Mouse (Mus musculus) ES-Bruce4 (cell line): ENCODE measurements around the gene Fbxo28. TPM values are rescaled to one million over a fixed set of nuclear protein-coding genes. Genes with fewer than 3 reads are reported as not detected.

Experiments
- H3K27ac ChIP-seq: 2 replicates; pipeline ENCODE4 v1.5.1; 2012; ENCODE audit warnings: low read length, inconsistent platforms; ENCODE audit not compliant: insufficient read depth
- H3K27me3 ChIP-seq: 2 replicates; pipeline ENCODE4 v1.6.1; 2012; ENCODE audit warnings: mild to moderate bottlenecking, low read length, inconsistent platforms; ENCODE audit not compliant: control insufficient read depth, poor library complexity, insufficient read depth, severe bottlenecking
- H3K36me3 ChIP-seq: 2 replicates; pipeline ENCODE4 v1.6.1; 2012; ENCODE audit warnings: inconsistent platforms, mild to moderate bottlenecking, low read length, moderate library complexity; ENCODE audit not compliant: control insufficient read depth, poor library complexity, insufficient read depth, severe bottlenecking
- H3K4me1 ChIP-seq: one replicate; pipeline ENCODE4 v1.8.1; 2011; ENCODE audit warnings: low read length; ENCODE audit not compliant: control insufficient read depth, insufficient read depth
- H3K4me3 ChIP-seq: 2 replicates; pipeline ENCODE4 v1.5.1; 2011; ENCODE audit warnings: low read depth, mild to moderate bottlenecking, low read length
- H3K9ac ChIP-seq: 2 replicates; pipeline ENCODE4 v1.6.1; 2012; ENCODE audit warnings: low read depth, mild to moderate bottlenecking, inconsistent platforms; ENCODE audit not compliant: poor library complexity, severe bottlenecking
- H3K9me3 ChIP-seq: replicated peaks from 2 replicates; pipeline ENCODE4 v1.6.1; 2012; ENCODE audit warnings: mild to moderate bottlenecking, low read length, inconsistent platforms; ENCODE audit not compliant: control insufficient read depth, poor library complexity, insufficient read depth, severe bottlenecking
- CTCF ChIP-seq: IDR thresholded peaks from one replicate; pipeline ENCODE4 v1.8.1; 2011; ENCODE audit warnings: low read depth, low read length
- EP300 ChIP-seq: IDR thresholded peaks from 2 replicates; pipeline ENCODE4 v1.6.1; 2011; ENCODE audit warnings: low read depth, low read length; ENCODE audit not compliant: insufficient read depth
- POLR2A ChIP-seq: IDR thresholded peaks from one replicate; pipeline ENCODE4 v1.8.1; 2011; ENCODE audit warnings: low read length; ENCODE audit not compliant: insufficient read depth
- polyA plus RNA-seq: library from polyadenylated mRNA; stranded (reverse); fragments of >200 nt; gene quantifications from 2 replicates; pipeline ENCODE4 v1.2.4, GENCODE M21; 2011; ENCODE audit warnings: low read depth; ENCODE audit not compliant: missing spikeins, insufficient read depth, insufficient read length

Gene Fbxo28
- polyA plus RNA-seq, 1 experiment, result 32.9 TPM

DNA sequence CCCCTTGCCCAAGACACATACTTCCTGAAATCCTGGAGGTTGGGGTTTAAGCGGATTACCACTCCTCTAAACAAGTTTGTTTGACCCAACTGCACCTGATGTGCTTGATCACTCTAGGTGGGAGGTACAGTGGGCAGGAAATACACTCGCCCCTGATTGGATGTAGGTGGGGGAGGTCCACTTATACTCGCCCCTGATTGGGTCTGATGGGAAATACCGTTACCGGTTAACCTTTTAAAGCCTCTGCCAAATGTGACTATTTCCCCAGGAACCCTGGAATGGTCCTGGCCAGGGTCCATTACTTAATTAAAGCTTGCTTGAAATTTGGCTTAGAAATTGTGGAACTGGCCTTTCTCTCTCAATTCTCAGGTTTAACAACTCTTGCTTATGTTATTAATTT lies 70.3 kb downstream of the Fbxo28 start:
- TF ChIP-seq POLR2A (no peak), CTCF (no peak), EP300 (no peak)
- H3K36me3 ChIP-seq, result peaks cover 4% of the 10 kb centered on the region
- H3K27me3 ChIP-seq, result no peaks in the 10 kb centered on the region
- H3K9me3 ChIP-seq, result no peaks in the 10 kb centered on the region
- H3K27ac ChIP-seq, result peak overlapping the region; percentile 51
- no peak overlapping the region for H3K4me3 ChIP-seq
- peak overlapping the region; percentile 20; the same call in 1 of the 2 replicates for H3K9ac ChIP-seq
- peaks cover 1% of the 10 kb centered on the region for H3K4me1 ChIP-seq

DNA sequence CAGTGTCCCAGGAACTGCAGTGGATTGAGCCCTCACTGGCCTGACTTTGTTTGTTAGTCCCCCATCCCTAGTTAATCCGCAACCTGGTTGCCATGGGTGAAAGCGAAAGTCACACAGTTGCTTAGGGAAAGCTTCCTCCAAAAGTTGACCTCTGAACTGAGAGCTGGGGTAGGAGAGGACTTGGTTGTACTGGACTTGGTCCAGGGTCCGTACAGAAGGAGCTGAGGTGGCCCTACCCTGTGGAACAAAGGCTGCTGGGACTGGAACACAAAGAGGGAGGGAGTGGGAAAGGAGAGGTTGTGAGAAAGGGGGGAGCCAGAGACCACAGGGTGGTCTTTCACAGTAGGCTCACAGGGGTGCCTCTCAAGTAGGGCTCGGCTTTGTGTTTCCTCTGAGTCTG lies 73.1 kb downstream of the Fbxo28 start:
- TF ChIP-seq EP300 (no peak), POLR2A (no peak), CTCF (no peak)
- Histone ChIP-seq H3K9me3 (no peaks in the 10 kb centered on the region), H3K27ac (no peak overlapping the region), H3K9ac (no peak overlapping the region), H3K4me3 (no peak overlapping the region), H3K4me1 (peaks cover 1% of the 10 kb centered on the region), H3K36me3 (no peaks in the 10 kb centered on the region; the same call in 1 of the 2 replicates), H3K27me3 (no peaks in the 10 kb centered on the region)

DNA sequence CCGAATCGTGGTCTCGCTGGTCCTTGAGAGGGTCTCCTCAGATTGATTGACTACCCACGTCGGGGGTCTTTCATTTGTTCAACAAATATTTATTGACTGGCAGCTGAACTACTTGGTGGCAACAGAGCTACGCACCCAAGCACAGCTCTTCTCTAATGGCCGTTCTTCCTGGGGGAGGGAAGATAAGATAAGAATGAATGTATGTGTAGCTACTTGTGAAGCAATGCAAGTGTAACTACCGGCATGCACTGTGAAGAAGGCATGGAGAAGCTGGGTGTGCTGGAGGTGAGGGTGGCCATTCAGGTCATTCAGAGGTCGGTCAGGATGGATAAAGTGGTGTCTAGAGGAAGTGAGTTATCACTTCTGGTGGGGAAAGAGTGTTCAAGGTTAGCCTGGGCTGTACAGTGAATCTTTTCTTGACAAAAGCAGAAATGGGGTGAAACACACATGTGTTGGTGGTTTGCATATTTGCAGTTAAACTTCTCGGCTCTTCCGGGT lies 75.4 kb downstream of the Fbxo28 start:
- Histone ChIP-seq H3K4me1 (peaks cover 1% of the 10 kb centered on the region), H3K4me3 (no peak overlapping the region), H3K27ac (no peak overlapping the region), H3K36me3 (no peaks in the 10 kb centered on the region), H3K9ac (no peak overlapping the region), H3K27me3 (no peaks in the 10 kb centered on the region), H3K9me3 (no peaks in the 10 kb centered on the region)
- TF ChIP-seq EP300 (no peak), CTCF (no peak), POLR2A (no peak)

Other genes starting within 250 kb of the Fbxo28 start
- 87.8 and 89.0 TPM in 2 replicates for gene Srp9, start 216.9 kb downstream of the Fbxo28 start, polyA plus RNA-seq
- gene Vmn1r1, start 177.1 kb downstream of the Fbxo28 start, polyA plus RNA-seq, result not detected in 2 replicates
- 124 and 127 TPM in 2 replicates for gene Degs1, start 58.8 kb downstream of the Fbxo28 start, polyA plus RNA-seq
- gene Trp53bp2, start 67.5 kb upstream of the Fbxo28 start, polyA plus RNA-seq, result 23.7 and 24.8 TPM in 2 replicates
- gene Capn2, start 176.0 kb upstream of the Fbxo28 start, polyA plus RNA-seq, result 60.5 and 61.1 TPM in 2 replicates
- 0.24 TPM in 1 of 2 replicates, not detected in the other for gene Capn8, start 223.4 kb upstream of the Fbxo28 start, polyA plus RNA-seq